Mouse (Mus musculus): ENCODE measurements at regions not wholly inside any gene's neighbourhood (a gene's known extent, or its start where the extent isn't known, plus 50 kb on each side); places are given as distances from the start of the nearest gene placed in this dataset.

DNA sequence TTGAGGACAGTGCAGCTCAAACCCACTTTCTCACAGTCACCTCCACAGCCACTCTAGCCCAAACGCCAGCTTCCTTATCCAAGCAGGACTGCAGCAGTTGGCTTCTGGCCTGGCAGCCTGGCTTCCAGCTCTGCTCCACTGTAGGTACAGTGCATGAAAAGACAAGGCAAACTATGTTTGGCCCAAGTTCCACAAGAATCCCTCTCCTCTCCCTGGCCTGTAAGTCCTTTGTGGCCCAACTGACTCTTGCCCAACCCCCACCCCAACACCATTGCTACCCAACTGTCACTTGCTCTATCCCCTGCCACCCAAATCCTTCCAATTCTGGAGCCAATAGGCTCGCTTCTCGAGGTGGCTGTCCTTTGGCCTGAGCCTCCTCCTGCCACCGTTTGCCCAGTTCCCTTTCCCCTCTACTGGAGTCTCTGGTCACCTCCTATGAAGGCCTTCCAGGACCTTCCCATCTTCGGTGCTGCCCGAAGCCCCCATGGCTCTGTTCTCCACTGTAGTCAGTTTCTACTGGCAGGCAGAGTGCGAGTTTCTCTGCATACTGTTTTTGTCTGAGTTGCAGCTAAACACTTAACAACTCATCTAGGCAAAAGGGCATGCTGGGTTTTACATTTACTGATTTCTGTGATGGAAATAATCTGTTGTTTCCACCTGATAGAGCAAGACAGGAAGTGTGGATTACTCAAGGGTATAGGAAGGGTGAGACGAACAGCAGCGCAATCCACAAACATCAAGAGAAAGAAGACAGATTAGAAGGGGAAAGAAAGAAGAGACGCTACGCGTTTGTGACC, 84.4 kb upstream of the Ptpn1 start:
- Histone ChIP-seq H3K79me2 (replicated peaks; ENCODE audit: control insufficient read depth, extremely low read depth, insufficient read depth, poor library complexity, severe bottlenecking) (no peaks in the 10 kb centered on the region), H3K36me3 (replicated peaks in 1 of 2; ENCODE audit: control insufficient read depth in 1 of 2, insufficient read depth in 1 of 2, low read length in 1 of 2) (no peaks in the 10 kb centered on the region), H3K4me3 (replicated peaks in 1 of 3; ENCODE audit: low read depth in 2 of 3, low read length in 2 of 3, poor library complexity in 1 of 3) (no peak overlapping the region), H3K27me3 (replicated peaks) (peaks cover 96% of the 10 kb centered on the region), H3K27ac (ENCODE audit: insufficient read depth, low read depth) (no peak overlapping the region), H3K4me1 (ENCODE audit: control insufficient read depth in 1 of 2, insufficient read depth in 2 of 2) (peaks cover 0 to under 1% of the 10 kb centered on the region in 2 experiments; a peak in 1 of 4 replicates), H3K9ac (ENCODE audit: insufficient read depth, low read depth) (no peak overlapping the region), H3K9me3 (replicated peaks; ENCODE audit: low read length) (no peaks in the 10 kb centered on the region), H3K4me2 (ENCODE audit: insufficient read depth, low read depth, poor library complexity, severe bottlenecking) (no peak overlapping the region)
- DNase-seq (ENCODE audit: extremely low read depth) = no peak
- dilution Hi-C loops (cut with MboI; ENCODE audit: extremely low pct_ligation_motif_present, extremely low pct_unique_long_range_greater_than_20kb, low sequenced_read_pairs) (no loop called here), in situ Hi-C loops (cut with MboI; ENCODE audit: low pct_ligation_motif_present, low pct_unique_long_range_greater_than_20kb, low sequenced_read_pairs) (no loop called here)
- TF ChIP-seq ELF1 (IDR thresholded peaks at IDR 0.05; ENCODE audit: low read depth, low read length) (no peak), TCF12 (IDR thresholded peaks at IDR 0.05; ENCODE audit: low read depth, low read length) (no peak), IRF4 (IDR thresholded peaks at IDR 0.05; ENCODE audit: low read depth, low read length) (no peak), RAD21 (IDR thresholded peaks at IDR 0.05; ENCODE audit: low read depth, low read length) (no peak), MAX (IDR thresholded peaks at IDR 0.05; ENCODE audit: low read length) (no peak), POLR2AphosphoS2 (IDR thresholded peaks at IDR 0.05; ENCODE audit: low read depth, low read length) (no peak), ZNF384 (IDR thresholded peaks at IDR 0.05; ENCODE audit: low read depth, low read length) (no peak), USF1 (IDR thresholded peaks at IDR 0.05; ENCODE audit: low read depth, low read length) (no peak), JUN (IDR thresholded peaks at IDR 0.05; ENCODE audit: insufficient read depth, low read depth, low read length) (no peak), MAZ (IDR thresholded peaks at IDR 0.05; ENCODE audit: low read depth, low read length) (no peak), JUND (conservative IDR thresholded peaks at IDR 0.05; ENCODE audit: low read depth, low read length) (no peak), MEF2A (IDR thresholded peaks at IDR 0.05; ENCODE audit: borderline replicate concordance, low read depth, low read length) (no peak)

DNA sequence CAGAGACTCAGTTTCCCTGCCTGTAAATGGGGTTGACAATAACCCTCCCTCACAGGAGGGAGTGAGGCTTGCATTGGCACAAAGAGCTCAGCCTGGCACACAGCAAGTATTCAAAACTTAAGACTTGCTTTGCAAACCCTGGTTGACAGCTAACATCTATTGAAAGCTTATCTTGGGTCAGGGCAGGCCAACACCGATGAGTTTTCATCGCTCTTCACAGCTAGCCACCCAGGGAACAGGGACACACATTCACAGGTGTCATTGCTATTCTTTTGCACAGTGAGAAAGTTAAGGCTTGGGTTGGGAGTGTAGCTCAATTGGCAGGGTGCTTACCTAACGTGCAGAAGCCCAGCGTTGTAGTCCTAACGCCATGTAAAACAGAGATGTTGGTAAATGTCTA, 86.5 kb upstream of the Ptpn1 start:
- H3K9me3 ChIP-seq (replicated peaks; ENCODE audit: low read length) = no peaks in the 10 kb centered on the region
- no peak overlapping the region for H3K9ac ChIP-seq (ENCODE audit: insufficient read depth, low read depth)
- peaks cover 91% of the 10 kb centered on the region for H3K27me3 ChIP-seq (replicated peaks)
- no peak for TF ChIP-seq ZC3H11A (IDR thresholded peaks at IDR 0.05; ENCODE audit: low read depth, low read length)
- no peak for TF ChIP-seq POLR2A (IDR thresholded peaks at IDR 0.05; ENCODE audit: low read depth, low read length)
- TF ChIP-seq JUN (IDR thresholded peaks at IDR 0.05; ENCODE audit: insufficient read depth, low read depth, low read length) = no peak
- H3K27ac ChIP-seq (ENCODE audit: insufficient read depth, low read depth) = no peak overlapping the region
- dilution Hi-C loops (cut with MboI; ENCODE audit: extremely low pct_ligation_motif_present, extremely low pct_unique_long_range_greater_than_20kb, low sequenced_read_pairs) (no loop called here), in situ Hi-C loops (cut with MboI; ENCODE audit: low pct_ligation_motif_present, low pct_unique_long_range_greater_than_20kb, low sequenced_read_pairs) (no loop called here)
- no peaks in the 10 kb centered on the region for H3K79me2 ChIP-seq (replicated peaks; ENCODE audit: control insufficient read depth, extremely low read depth, insufficient read depth, poor library complexity, severe bottlenecking)
- H3K4me1 ChIP-seq (ENCODE audit: control insufficient read depth in 1 of 2, insufficient read depth in 2 of 2) = no peaks in the 10 kb centered on the region
- no peak overlapping the region for H3K4me3 ChIP-seq (replicated peaks in 1 of 3; ENCODE audit: low read depth in 2 of 3, low read length in 2 of 3, poor library complexity in 1 of 3)
- no peaks in the 10 kb centered on the region for H3K36me3 ChIP-seq (replicated peaks in 1 of 2; ENCODE audit: control insufficient read depth in 1 of 2, insufficient read depth in 1 of 2, low read length in 1 of 2)
- no peak for DNase-seq (ENCODE audit: extremely low read depth)
- H3K4me2 ChIP-seq (ENCODE audit: insufficient read depth, low read depth, poor library complexity, severe bottlenecking) = no peak overlapping the region
